Mouse (Mus musculus): ENCODE data around the gene Fto.

- TF ChIP-seq POLR2A (IDR thresholded peaks at IDR 0.05; ENCODE audit: borderline replicate concordance, insufficient read depth, low read length) (no peak), CTCF (IDR thresholded peaks at IDR 0.05; ENCODE audit: borderline replicate concordance, insufficient read depth, low read depth, low read length) (no peak)
These were observed 90.0 kb downstream of the Fto start for GRCm38 (mm10) chr8:91402980-91403975.
